Mouse (Mus musculus): Measurements from ENCODE around the gene Gm266.

DNA sequence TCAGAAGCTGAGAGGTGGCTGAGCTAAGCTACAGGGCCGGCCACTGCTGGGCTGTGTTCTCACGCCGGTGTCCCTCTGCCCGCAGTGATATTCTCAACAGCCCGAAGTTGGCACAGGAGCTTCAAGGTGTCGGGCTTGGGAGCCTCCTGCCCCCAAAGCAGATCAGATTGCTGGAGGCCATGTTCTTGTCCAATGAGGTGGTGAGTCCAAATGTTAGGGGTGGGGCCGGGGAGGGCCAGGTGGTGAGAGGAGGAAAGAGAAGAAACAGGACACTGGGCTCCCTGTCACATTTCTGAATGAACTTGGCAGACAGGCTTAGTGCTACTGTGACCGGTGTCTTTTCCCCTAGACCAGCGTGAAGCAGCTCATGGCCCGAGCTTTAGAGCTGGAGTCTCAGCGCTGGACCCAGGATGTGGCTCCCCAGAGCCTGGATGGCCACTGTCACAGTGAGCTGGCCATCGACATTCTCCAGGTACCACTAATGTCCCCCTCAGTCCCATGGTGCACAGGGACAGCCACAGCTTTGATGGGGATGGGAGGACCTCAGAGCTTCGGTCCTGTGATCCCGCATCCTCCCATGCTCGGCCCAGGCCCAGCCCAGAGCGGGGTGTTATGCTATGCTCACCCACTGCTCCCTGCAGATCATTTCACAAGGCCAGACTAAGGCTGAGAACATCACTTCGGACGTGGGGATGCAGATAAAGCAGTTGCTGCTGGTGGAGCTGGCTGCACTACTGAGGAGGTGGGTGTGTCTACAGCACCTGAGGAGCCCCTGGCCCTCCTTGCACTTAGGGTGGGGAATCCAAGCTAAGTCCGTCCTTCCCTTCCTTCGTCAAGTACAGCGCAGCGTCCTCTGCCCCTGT is 37.5 kb downstream of the Gm266 start:
- TF ChIP-seq CTCF (IDR thresholded peaks at IDR 0.05; ENCODE audit: control insufficient read depth, insufficient read depth, insufficient replicate concordance, low read depth, low read length) (no peak), POLR2A (IDR thresholded peaks at IDR 0.05; ENCODE audit: control insufficient read depth, low read depth, low read length) (no peak)

Measured in testis, adult 2 months (tissue).